Mouse (Mus musculus) embryonic fibroblast, embryonic 13.5 days (primary cell): ENCODE results near the gene Mylk. TPM values are rescaled to one million over a fixed set of nuclear protein-coding genes. Genes with fewer than 3 reads are reported as not detected.

Source experiments
- H3K27ac ChIP-seq: 2 replicates; pipeline ENCODE4 v1.5.1; 2012; ENCODE audit warnings: low read length, control low read depth, inconsistent platforms; ENCODE audit not compliant: insufficient read depth
- H3K4me1 ChIP-seq: 2 replicates; pipeline ENCODE4 v1.6.1; 2011; ENCODE audit warnings: low read length; ENCODE audit not compliant: control insufficient read depth, insufficient read depth
- H3K4me3 ChIP-seq: 2 replicates; pipeline ENCODE4 v1.5.1; 2011; ENCODE audit warnings: mild to moderate bottlenecking, control low read depth, low read length; ENCODE audit not compliant: insufficient read depth
- CTCF ChIP-seq: IDR thresholded peaks from 2 replicates; pipeline ENCODE4 v1.5.1; 2011; ENCODE audit warnings: mild to moderate bottlenecking, control low read depth, low read length, moderate library complexity, borderline replicate concordance; ENCODE audit not compliant: insufficient read depth
- POLR2A ChIP-seq: IDR thresholded peaks from 2 replicates; pipeline ENCODE4 v1.6.1; 2011; ENCODE audit warnings: low read depth, mild to moderate bottlenecking, control low read depth, low read length, moderate library complexity
- polyA plus RNA-seq: library from polyadenylated mRNA; stranded (reverse); fragments of >200 nt; gene quantifications from 2 replicates; pipeline ENCODE4 v1.2.4, GENCODE M21; 2011; ENCODE audit warnings: low read depth; ENCODE audit not compliant: missing spikeins, insufficient read length

Mylk gene
- polyA plus RNA-seq, 1 experiment = 60.8 TPM

DNA sequence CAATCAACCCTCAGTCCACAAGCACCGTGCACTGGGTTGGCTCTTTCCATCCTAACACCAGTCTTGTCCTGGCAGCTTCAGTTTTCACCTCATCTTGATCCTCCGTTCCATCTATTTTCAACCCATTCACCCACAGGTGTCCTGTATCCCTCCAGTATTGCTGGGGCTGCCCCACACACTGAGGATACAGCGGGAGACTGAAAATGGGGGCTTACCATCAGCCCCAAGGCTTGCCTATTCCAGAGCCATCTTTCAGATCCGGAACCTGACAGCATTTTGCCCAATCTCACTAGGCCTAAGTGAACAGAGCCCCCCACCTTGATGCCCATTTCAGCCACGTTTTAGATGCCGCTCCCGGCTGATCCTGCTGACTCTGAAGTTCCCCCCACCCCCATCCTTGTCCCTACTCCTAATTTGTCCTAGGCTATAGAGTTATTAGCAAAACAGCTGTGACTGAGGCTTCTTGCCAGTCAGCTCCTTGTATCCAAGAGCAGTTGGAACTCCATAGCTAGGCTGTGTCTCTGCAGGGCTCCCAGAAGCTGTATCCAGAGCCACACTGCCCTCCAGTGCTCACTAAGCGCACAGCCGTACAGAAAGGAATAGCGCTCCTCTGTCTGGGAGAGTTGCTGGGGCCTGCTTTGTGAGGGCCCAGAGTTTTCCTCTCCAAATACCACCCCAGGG lies 222.2 kb downstream of the Mylk start:
- TF ChIP-seq CTCF = peak; percentile 86
- no peak for TF ChIP-seq POLR2A
- no peaks in the 10 kb centered on the region for H3K4me1 ChIP-seq
- H3K27ac ChIP-seq = no peak overlapping the region
- no peak overlapping the region for H3K4me3 ChIP-seq

- no peak overlapping the region for H3K4me3 ChIP-seq
- no peaks in the 10 kb centered on the region for H3K4me1 ChIP-seq
- no peak overlapping the region for H3K27ac ChIP-seq
- TF ChIP-seq POLR2A = no peak
Measured at GRCm38 (mm10) chr16:34968181-34968580, 223.2 kb downstream of the Mylk start.

GRCm38 (mm10) chr16:34972471-34972870 lies 227.5 kb downstream of the Mylk start:
- Histone ChIP-seq H3K4me1 (no peaks in the 10 kb centered on the region), H3K27ac (no peak overlapping the region), H3K4me3 (no peak overlapping the region)
- no peak for TF ChIP-seq CTCF
- TF ChIP-seq POLR2A = no peak

DNA sequence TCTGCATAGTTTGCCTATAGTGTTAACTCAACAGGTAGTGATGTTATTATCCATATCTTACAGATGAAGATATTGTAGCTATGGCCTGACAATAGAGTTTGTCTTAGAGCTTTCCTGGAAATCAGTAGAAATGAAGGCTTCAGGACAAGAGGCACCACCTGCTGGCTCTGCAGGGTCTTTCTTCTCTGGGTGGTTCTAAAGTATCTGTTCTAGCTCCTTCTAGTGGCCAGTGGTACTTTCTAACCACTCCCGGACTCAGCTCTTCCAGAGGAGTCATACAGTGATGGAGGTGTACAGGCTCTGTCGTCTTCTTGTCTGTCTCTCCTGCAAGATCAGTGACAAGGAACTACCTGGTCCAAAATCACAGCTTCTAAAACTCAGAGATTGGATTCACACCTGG lies 230.5 kb downstream of the Mylk start:
- Histone ChIP-seq H3K27ac (no peak overlapping the region), H3K4me3 (no peak overlapping the region), H3K4me1 (no peaks in the 10 kb centered on the region)
- TF ChIP-seq POLR2A = no peak
- TF ChIP-seq CTCF = no peak

DNA sequence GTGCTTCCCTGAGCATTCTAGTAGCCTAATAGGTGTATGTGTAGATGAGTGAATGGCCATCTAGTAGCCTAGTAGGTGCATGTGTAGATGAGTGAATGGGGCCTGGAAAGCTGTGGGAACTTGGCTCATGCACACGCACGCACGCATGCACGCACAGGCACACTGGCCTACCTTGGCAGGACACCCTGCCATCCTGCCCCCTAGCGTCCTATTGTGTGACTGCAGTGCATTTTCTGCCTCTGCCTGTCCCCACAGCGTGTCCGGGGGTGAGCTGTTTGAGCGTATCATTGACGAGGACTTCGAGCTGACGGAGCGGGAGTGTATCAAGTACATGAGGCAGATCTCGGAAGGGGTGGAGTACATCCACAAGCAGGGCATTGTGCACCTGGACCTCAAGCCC lies 231.6 kb downstream of the Mylk start:
- no peaks in the 10 kb centered on the region for H3K4me1 ChIP-seq
- peak; percentile 74 for TF ChIP-seq CTCF
- TF ChIP-seq POLR2A = no peak
- H3K27ac ChIP-seq = no peak overlapping the region
- no peak overlapping the region for H3K4me3 ChIP-seq

- TF ChIP-seq POLR2A (no peak), CTCF (no peak)
- no peaks in the 10 kb centered on the region for H3K4me1 ChIP-seq
Measured at GRCm38 (mm10) chr16:34978018-34978417, 233.0 kb downstream of the Mylk start.

DNA sequence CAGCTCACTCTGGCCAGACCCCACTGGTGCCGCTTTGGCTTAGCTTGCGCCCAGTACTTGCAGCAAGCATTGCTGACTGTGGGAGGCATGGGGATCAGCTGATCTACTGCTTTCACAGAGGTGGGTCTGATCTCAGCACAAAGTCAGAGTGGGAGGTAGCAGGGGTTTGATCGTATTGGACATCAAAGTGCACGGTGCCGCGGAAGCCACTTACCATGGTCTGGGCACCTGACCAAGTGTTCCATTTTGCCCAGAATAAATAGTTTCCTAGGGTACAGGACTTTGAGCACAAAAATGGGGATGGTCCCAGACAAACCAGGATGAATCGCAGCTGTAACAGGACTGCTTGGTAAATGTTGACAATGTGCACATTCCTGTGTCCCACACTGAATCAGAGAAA lies 236.0 kb downstream of the Mylk start:
- no peak overlapping the region for H3K27ac ChIP-seq
- no peak overlapping the region for H3K4me3 ChIP-seq
- no peaks in the 10 kb centered on the region for H3K4me1 ChIP-seq
- TF ChIP-seq POLR2A = no peak
- no peak for TF ChIP-seq CTCF

More at GRCm38 (mm10) chr16:34978018-34978417, 233.0 kb downstream of the Mylk start:
- Histone ChIP-seq H3K27ac (no peak overlapping the region), H3K4me3 (no peak overlapping the region)

- TF ChIP-seq CTCF (no peak), POLR2A (no peak)
- H3K27ac ChIP-seq = no peak overlapping the region
- no peak overlapping the region for H3K4me3 ChIP-seq
- H3K4me1 ChIP-seq = no peaks in the 10 kb centered on the region
Measured at GRCm38 (mm10) chr16:34984203-34985030, 239.4 kb downstream of the Mylk start.

- TF ChIP-seq CTCF (no peak), POLR2A (no peak)
- H3K4me3 ChIP-seq = no peak overlapping the region
- no peak overlapping the region for H3K27ac ChIP-seq
- no peaks in the 10 kb centered on the region for H3K4me1 ChIP-seq
Measured at GRCm38 (mm10) chr16:34985031-34985346, 240.0 kb downstream of the Mylk start.

- H3K4me1 ChIP-seq = no peaks in the 10 kb centered on the region
- H3K27ac ChIP-seq = no peak overlapping the region
- TF ChIP-seq CTCF = no peak
- H3K4me3 ChIP-seq = no peak overlapping the region
Measured at GRCm38 (mm10) chr16:34986211-34986825, 241.3 kb downstream of the Mylk start.
